Mouse (Mus musculus) ovary, postnatal 36 days (tissue): ENCODE data around the gene Tubg2.
A peak's percentile ranks its signal among the peaks of the same experiment; 100 is the strongest.
"Not testable (repeated sequence)": the region's sequence is repeated elsewhere in the genome, so short reads cannot be mapped to it uniquely, and the experiment has no call there.

Experiments used
- DNase-seq: peaks from one replicate; pipeline ENCODE4 v3.0.0; 2022; ENCODE audit warnings: low spot score, mixed read lengths

The Tubg2 gene

GRCm38 (mm10) chr11:101138536-101139181 is 17.0 kb upstream of the Tubg2 start:
- no peak for DNase-seq

GRCm38 (mm10) chr11:101140164-101140819 is 15.4 kb upstream of the Tubg2 start:
- DNase-seq, result no peak

- no peak for DNase-seq
Observed at GRCm38 (mm10) chr11:101141088-101141487, 14.6 kb upstream of the Tubg2 start.

- DNase-seq, result no peak
Observed at GRCm38 (mm10) chr11:101142215-101142967, 13.3 kb upstream of the Tubg2 start.

- peak; percentile 39 for DNase-seq
Observed at GRCm38 (mm10) chr11:101143338-101144225, 12.1 kb upstream of the Tubg2 start.

GRCm38 (mm10) chr11:101146377-101146776 is 9.3 kb upstream of the Tubg2 start:
- no peak for DNase-seq

- no peak for DNase-seq
Observed at GRCm38 (mm10) chr11:101148751-101149150, 7.0 kb upstream of the Tubg2 start.

- peak; percentile 29 for DNase-seq
Observed at GRCm38 (mm10) chr11:101149178-101150105, 6.3 kb upstream of the Tubg2 start.

GRCm38 (mm10) chr11:101151063-101151462 is 4.6 kb upstream of the Tubg2 start:
- DNase-seq, result no peak

GRCm38 (mm10) chr11:101152825-101153224 is 2.9 kb upstream of the Tubg2 start:
- no peak for DNase-seq

- no peak for DNase-seq
Observed at GRCm38 (mm10) chr11:101154648-101155047, 1.1 kb upstream of the Tubg2 start.

GRCm38 (mm10) chr11:101155151-101155550 is 556 bp upstream of the Tubg2 start:
- no peak for DNase-seq

- DNase-seq, result not testable (repeated sequence)
Observed at GRCm38 (mm10) chr11:101160151-101160550, 4.4 kb downstream of the Tubg2 start.

- not testable (repeated sequence) for DNase-seq
Observed at GRCm38 (mm10) chr11:101160981-101161505, 5.3 kb downstream of the Tubg2 start.

GRCm38 (mm10) chr11:101161551-101161950 is 5.8 kb downstream of the Tubg2 start:
- no peak for DNase-seq

GRCm38 (mm10) chr11:101162301-101162700 is 6.6 kb downstream of the Tubg2 start:
- no peak for DNase-seq

- DNase-seq, result peak; percentile 64
Observed at GRCm38 (mm10) chr11:101162772-101163171, 7.1 kb downstream of the Tubg2 start.

- DNase-seq, result no peak
Observed at GRCm38 (mm10) chr11:101163476-101164350, 8.0 kb downstream of the Tubg2 start.

- DNase-seq, result no peak
Observed at GRCm38 (mm10) chr11:101164351-101164665, 8.6 kb downstream of the Tubg2 start.
